Mouse (Mus musculus) gastrocnemius, adult 18-20 months (tissue): ENCODE data around the gene Setd6. TPM values are rescaled to one million over a fixed set of nuclear protein-coding genes. Genes with fewer than 3 reads are reported as not detected.

Source experiments
- DNase-seq: peaks from one replicate; pipeline ENCODE4 v3.0.0; 2021; ENCODE audit warnings: low spot score
- long read RNA-seq, 2 experiments: library from polyadenylated mRNA; stranded (forward); transcript quantifications; one replicate each; pipeline ENCODE4 v2.0.0; 2021
- total RNA-seq, 2 experiments: library from RNA; stranded (reverse); gene quantifications; 2 replicates each; pipeline ENCODE4 v1.2.3; 2021

Gene Setd6
- 10 to 100 TPM; 13.5 to 15.6 TPM for total RNA-seq
- long read RNA-seq, experiment 1, transcript Setd6-201 (7 exons, 1,707 nt), result major isoform, 11 of 15 reads
- long read RNA-seq, experiment 1, partial matches to known transcripts, result 1 of 15 reads
- long read RNA-seq, experiment 1, other reads (novel, unspliced or antisense), result 3 of 15 reads
- long read RNA-seq, experiment 2, transcript Setd6-201 (7 exons, 1,707 nt), result major isoform, 18 of 19 reads
- long read RNA-seq, experiment 2, partial matches to known transcripts, result 0 of 19 reads
- long read RNA-seq, experiment 2, other reads (novel, unspliced or antisense), result 1 of 19 reads

- DNase-seq, result peak; percentile 83
These were observed at the start of gene Setd6 for GRCm38 (mm10) chr8:95715676-95716531. Gene Setd6 (plus strand): TSS chr8:95715881.

DNA sequence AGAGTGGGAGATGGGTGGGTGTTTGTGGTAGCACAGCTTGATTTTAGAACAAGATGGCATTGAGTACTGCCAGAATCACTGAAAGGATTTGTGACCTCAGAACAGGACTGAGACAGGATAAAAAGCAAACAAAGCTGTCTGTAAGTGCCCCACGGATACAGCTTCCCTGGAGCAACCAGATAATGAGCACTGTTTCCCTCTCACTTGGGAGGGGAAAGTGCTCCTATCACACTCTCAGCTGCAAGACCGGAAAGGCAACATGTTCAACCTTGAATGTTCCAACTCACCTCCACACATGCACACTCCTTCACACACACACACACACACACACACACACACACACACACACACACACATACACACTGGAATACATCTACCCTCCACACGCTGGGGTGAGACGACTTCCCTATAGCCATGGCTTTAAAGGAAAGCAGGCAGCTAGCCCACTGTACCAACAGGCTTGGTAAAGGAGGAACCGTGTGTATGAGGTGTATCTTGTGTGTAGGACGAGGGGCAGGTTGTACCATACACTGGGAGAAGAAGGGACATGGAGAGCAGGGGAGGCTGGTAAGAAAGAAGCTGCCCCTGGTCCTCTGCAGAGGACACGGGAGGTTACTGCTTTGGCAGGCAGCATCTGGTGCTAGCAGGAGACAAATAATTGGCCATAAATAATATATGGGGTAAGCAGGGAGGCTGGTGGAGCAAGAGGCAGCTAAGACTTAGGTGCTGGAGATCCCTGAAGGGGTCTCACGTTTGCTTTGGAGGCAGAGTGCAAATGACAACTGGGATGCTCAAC is 47.3 kb upstream of the Setd6 start:
- no peak for DNase-seq

DNA sequence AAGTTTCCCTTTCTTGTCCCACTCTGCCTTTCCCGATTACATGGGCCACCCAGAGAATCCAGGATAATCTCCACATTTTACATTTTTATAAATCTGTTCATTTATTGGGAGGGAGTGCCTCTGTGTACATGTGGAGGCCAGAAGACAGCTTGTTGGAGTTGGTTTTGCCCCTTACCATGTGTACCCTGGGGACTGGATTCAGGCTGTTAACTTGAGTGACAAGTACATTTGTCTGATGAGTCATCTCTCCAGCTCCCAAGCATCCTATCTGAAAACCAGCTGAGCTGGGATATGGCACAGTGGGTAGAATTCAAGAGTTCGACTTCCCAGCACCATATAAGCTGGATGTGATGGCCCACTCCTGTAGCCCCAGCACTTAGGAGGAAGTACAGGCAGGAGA is 45.7 kb upstream of the Setd6 start:
- DNase-seq, result no peak

DNA sequence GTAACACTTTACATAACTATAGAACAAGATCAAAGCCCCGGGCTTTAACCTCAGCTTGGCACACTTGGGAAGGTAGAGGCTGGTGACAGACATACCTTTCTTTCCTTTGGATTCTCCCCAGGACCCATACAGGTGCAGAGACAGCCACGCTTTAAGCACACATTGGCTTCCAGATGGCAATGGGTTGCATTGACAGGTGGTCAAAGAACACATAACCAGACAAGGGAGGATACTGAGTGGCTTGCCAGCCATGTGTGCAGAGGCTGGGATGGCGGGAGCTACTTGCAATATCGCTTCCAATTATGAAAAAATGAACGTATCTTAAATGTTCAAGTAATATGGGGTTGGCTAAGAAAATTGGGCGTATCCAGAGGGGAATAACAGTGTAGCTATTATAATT is 43.8 kb upstream of the Setd6 start:
- no peak for DNase-seq

DNA sequence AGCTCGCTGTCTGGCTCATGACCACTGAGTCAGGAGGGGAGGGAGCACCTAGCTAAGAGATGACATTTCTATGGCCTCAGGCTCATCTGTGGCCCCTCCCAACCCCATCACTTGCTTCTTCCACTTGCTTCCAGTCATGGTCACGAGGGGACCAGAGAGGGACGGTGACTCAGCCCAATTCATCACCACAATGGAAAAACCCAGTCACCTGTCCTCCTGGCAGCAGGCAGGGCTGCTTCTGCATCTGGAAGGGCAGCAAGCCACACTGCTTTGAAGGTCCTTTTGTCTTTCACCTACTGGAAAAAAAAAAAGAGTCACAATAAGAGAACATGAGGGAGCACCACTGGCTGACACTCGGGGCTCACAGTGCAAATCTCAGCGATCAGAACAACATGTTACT is 42.9 kb upstream of the Setd6 start:
- no peak for DNase-seq

DNA sequence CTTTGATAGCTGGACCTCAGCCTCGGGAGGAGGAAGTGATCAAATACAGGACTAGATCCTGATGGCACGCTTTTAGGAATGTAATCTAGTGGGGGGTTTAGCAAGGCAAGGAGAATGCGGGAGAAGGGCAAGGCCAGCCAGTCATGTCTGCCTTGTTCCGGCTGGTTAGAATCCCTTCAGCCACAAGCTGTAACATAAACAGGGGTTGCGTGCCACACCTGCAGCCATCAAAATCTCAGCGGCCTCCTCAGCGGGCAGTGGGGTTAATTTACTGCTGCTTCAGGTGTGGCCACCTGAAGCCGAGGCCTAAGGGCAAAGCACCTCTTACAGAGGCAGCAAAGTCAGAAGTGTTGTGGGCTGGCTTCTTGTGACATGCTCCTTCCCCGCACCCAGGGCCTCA is 39.0 kb upstream of the Setd6 start, which contains the start of gene Ndrg4:
Gene Ndrg4 (plus strand): TSS at position 350 of the 400 bp plus-strand sequence.
- no peak for DNase-seq

DNA sequence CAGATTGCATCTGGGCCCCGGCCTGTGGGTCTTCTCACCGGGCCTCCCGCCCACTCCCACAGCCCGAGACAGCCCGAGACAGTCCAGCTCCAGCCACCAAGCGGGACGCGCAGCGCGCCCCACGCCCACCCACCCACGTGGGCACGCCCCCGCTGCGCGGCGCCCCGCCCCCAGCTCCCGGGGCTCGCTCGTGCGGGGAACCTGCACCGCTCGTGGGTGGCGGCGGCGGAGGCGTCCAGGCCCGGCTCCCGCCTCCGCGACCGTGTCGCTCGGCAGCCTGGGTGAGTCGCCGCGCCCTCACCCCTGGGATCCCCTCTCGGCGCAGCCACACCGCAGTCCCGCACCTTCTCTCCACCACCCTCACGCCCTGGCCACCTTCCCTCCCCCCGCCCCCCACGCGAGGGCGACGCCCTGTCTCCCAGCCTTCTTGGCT is 38.1 kb upstream of the Setd6 start:
- DNase-seq, result no peak

DNA sequence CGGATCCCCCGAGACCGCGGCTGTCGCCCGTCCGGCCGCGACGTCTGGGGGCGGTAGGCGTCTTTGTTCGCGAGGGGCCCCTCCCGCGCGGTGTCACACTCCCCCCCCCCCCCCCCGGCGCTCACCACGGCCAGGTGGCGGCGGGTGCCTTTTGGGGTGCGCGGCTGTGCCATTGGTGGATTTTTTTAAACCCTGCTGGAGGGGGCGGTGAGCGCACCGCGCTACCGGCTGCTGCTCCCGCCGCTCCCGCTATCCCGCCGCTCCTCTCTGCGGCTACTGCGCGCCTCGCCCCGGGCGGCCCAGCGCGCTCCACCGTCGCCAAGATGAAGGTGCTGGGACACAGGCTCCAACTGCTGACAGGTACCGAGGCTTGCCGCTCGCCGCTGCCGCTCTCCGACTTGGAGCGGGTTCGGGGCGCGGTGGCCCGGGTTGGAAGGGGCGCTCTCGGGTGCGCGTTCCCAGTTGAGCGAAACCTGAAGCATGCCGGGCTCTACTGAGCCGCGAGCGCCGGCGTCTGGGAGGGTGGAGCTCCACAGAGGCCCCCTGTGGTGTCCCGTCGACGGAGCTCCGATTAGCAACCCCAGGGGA is 37.6 kb upstream of the Setd6 start:
- DNase-seq, result no peak

DNA sequence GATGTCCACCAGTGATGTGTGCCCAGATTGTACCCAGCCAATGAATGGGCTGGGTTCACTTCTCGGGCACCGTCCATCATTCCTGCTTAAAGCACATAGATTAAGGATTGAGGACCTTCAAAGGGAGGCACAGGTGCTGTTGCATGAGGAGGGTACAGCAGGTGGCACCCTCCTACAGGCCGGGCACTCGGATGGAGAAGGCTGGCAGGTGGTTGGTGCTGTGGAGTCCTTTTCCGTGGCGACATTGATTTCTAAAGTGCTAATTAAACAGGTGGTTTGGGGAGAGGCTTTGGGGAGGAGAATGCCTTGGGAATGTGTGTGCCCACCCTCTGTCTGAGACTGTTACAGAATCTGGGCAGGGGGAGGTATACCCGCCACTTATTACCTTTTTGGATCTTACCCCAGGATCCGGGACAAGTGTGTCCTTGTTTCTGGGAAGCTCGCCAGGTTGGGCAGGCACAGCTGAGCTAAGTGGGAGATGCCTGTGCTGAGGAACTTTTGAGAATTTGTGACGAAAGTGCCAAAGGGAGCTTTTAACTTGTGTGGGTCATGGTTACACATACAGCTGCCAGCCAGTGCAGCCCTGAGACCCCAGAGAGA is 27.5 kb upstream of the Setd6 start:
- DNase-seq, result no peak

DNA sequence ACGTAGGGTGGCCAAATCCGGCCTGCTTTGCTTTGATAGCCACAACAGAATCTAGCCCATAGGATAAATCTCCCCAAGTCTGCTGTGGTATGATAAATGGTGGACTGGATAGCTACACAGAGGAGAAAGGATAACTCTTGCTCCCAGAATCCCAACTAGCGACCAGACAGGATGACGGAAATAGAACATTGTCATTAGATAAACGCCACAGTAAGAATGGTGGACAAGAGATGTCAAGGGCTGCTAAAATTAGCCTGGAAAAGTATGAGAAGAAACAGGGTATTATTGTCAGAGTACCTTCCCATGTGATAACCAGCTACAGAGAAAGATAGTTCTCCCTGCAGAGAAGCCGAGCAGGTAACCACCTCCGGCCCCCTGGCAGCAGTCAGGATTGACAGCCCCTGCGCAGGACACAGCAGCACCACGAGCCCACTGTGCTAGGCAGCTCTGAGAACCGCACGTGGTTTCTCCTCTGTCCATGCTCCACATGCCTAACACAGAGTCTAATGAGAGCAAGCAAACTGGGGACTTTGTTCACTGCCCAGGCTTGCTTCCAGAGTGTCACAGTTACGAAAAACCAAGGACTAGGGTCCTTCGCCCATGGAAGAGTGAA is 24.6 kb upstream of the Setd6 start:
- no peak for DNase-seq

DNA sequence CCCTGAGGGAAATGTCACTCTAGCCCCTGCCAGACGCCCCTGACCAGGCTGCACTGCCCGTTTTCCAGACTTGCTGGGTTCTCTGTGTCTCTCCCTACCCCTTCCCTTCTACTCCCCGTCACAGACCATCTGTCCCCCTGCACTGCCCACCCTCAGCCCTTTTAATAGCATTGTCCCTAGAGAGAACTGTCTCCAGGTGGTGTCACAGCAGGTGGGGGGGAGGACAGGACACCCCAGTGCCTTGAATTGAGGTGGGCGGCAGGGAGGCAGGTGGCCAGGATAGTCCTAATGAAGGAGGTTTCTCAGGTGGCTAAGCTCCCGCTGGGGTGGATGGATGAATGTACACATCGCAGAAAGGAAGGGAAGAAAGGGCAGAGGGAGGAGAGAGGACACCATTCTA is 21.1 kb upstream of the Setd6 start:
- no peak for DNase-seq

GRCm38 (mm10) chr8:95696661-95697060 is 19.0 kb upstream of the Setd6 start:
- no peak for DNase-seq

GRCm38 (mm10) chr8:95697128-95697527 is 18.6 kb upstream of the Setd6 start:
- peak; percentile 78 for DNase-seq

DNA sequence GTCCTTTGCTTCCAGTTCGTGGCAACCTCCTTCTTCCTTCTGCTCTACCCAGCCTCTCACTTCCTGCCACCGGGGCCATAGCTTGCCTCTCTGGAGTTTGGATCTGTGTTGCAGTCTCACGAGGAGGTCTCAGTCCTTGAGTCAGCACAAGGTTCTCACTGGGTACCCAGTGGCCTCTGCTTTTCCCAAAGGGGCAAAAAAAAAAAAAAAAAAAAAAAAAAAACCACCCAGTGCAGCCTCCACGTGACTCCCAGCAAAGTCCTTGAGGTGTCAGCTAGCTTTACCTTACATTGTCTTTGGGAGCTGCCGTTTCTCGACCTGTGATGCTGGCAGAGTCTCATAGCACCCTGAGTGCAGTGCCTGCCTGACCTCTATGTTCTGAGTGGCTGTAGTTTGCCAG is 17.5 kb upstream of the Setd6 start:
- DNase-seq, result no peak

GRCm38 (mm10) chr8:95700282-95700681 is 15.4 kb upstream of the Setd6 start:
- DNase-seq, result no peak

DNA sequence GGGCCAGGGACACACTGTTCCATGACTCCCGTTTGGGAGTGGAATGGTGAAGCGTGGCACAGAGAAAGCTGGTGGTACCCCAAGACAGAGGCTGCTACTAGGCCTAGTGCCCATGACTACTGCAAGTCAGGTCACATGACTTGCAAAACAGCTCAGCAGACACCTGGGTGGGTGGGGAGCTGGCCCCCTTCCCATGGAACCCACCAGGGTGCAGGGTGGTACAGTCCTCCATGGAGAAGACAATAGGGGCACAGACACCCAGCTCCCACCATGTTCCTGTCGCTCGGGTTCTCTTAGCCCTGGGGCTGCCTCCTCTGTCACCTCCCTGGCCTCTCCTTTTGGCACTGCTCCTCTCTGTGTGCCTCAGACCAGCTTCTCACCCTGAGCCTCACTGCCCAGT is 13.9 kb upstream of the Setd6 start:
- DNase-seq, result no peak

DNA sequence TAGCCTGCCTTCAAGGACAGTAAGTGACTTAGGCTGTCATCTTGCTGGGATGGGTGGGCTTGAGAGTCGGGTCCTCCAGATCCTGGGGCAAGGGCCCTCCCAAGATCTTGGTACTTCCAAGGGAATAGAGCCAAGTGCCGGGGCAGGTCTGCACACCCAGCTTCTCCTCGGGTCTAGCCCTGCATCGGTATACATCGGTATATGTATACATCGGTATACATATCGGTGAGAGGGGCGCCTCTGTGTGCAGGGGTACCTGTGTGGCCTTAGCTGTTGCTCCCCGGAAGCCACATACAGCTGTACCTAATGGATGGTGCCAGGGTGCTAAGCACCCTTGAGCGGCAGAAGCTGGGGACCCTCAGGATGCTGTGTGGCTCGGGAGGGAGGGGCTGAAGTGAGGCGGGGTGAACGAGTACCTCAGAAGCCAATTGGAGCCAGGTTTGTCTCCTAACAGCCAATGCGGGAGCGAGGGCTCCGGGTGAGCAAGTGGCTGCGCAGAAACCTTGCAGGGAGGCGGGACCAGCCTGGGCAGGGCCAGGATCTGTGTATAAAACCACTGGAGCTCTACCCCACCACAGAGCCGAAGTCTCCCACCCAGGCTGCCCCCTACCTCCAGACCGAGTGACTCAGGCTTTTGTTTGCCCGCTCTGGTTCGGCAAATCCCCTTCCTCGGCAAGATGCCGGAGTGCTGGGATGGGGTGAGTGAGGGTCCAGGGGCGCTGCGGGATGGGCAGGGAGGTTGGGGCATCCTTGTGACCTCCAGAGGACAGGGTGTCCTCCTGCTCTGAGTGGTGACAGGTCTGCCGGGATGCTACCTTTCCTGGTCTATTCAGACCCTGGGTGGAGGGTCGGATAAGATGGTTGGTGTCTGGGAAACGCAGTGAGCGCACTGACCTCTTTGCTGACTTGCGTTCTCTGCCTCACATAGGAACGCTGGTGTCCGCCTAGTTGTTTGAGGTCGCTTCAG is 12.9 kb upstream of the Setd6 start:
- peak; percentile 68 for DNase-seq

GRCm38 (mm10) chr8:95703461-95704260 is 12.0 kb upstream of the Setd6 start:
- DNase-seq, result no peak

DNA sequence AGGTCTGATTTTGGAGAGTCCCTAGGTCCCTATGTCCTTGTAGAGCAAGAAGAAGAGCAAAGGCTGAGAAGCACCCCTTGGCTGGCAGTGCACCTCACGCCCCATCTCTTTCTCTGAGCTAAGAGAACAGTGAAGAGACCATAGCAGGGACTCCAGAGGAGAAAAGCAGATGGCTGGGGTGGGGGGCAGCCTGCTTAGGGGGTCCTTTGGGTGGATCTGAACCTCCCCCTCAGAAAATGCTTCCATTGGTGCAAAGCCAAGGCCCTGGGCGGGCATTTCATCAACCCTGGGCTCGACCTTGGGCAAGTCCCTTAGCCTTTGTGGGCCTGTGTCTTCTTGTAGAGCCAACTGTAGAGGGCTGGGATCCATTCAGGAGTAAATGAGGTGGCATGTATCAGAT is 11.1 kb upstream of the Setd6 start:
- DNase-seq, result no peak
